Mouse (Mus musculus): Measurements from ENCODE around the gene Aatf. TPM values are rescaled to one million over a fixed set of nuclear protein-coding genes. Genes with fewer than 3 reads are reported as not detected.
A peak's percentile ranks its signal among the peaks of the same experiment; 100 is the strongest.

Aatf gene
- 10 to 100 TPM; 20.1 to 21.9 TPM for total RNA-seq (2021)

DNA sequence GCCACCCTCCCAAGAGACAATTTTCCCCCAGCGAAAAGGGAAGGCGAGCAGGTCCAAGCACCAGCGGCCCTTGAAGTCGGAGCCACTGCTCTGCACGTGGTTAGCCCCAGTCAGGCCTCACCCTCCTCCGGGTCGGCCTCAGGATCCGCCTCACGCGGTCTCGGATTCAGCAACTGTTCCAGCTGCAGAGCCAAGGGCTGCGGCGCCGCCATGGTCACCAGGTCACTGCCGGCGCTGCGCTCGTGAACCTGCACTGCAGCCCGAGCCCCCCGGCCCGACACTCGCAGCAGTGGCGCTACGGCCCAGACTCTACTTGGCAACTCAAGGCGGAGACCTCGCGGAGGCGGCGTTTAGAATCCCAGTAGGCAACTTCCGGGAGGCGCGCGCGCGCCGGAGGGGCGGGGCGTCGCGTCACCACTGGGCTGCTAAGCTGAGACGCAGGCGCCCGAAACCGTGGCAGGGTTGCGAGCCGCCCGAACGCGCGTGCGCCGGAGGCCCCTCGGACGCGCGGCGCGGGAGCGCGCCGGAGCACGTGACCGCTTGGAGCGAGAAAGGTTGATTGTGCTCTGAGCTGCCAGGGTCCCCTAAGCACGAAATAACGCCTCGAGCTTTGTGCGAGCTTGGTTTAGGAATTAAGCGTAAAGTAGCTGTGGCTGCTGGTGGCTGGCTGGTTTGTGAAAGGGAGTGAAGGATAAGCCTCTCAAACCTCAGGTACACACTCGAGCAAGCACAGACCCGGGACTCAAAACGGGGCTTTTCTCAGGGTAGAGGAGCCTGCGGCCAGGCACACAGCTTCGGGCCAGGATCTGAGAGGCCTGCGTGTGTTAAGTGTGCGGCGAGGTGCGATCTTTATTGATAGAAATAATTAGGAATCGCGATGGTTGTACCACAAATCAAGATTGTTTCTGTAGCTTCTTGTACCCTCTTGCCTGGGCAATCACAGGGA, at the start of gene Aatf:
Gene Aatf, minus strand, starts transcription at position 352 of the 946 bp plus-strand sequence.
- DNase-seq (ENCODE audit: extremely low spot score in 1 of 2, low spot score in 1 of 2), result peak; percentile 89

DNA sequence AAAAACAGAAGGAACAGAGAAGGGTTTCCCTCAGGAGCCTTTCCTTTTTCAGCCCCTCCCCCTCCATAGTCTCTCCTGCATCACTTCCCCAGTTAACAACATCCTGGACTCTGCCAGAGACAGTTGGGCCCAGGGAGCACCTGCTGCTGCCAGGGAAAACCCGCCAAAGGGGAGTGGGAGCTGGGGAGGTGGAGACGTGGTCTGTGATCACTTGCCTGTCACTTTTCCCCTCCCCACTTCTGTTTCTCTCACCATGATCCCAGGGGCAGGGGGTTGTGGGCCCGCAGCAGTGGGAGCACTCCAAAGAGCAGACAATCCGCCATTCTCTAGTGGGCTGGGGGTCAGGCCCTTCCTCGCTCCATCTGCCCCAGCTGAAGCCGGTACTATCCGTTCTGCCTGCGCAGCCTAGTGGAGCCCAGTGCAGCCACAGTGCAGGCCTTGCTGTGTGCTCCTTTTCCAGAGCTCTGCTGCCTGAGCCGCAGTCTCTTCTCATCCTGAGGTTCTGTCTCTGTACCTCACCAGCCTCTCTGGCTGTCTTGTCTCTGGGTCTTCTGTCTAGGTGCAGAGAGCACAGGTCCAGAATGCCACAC, 49.5 kb upstream of the Aatf start:
- DNase-seq (ENCODE audit: extremely low spot score in 1 of 2, low spot score in 1 of 2), result no peak

DNA sequence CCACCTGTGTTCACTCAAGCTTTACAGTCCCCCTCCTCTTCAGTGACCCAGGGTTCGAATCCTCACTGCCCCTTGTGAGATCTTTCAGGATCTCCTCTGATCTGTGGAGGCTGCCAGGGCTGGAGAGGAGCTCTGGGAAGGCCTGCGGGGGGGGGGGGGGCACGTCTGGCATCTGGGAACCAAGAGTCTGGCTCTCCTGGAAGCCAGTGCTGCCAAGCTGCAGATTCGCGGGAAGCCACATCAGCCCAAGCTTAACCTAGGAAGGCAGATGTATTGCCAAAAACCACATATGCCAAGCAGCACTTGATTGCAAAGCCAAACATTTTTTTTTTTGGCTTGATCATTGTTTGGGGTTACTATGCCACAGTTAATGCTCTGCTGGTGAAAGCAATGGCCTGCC, 48.2 kb upstream of the Aatf start:
- DNase-seq (ENCODE audit: extremely low spot score in 1 of 2, low spot score in 1 of 2), result no peak

DNA sequence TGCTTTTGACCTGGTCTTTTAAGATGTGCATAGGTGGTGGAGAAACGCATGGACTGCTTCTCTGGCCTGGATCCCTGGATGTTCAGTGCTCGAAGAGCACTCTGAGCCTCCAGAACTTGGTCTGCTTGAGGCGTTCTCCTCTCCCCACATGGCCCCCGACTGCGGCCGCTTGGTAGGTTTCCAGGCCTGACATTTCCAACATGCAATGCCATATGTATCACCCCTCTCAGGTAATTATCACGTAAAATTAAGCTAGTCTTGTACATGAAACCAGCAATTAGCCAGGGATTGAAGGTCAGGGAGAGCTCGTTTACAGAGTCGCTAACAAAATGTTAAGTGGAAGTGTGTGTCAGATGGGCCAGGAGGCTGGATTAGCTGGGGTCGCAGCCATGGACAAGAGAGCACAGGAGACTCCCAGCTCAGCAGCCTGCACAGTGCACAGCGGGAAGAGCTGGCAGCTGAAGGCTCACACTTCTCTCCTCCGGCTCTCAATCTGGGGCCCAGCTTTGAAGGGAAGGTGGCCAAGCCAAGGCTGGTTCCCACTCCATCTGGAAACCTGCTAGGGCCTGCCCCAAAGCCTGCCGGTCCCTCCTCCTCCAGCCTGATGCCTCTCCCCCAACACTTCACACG, 40.6 kb upstream of the Aatf start:
- DNase-seq (ENCODE audit: extremely low spot score in 1 of 2, low spot score in 1 of 2), result no peak

DNA sequence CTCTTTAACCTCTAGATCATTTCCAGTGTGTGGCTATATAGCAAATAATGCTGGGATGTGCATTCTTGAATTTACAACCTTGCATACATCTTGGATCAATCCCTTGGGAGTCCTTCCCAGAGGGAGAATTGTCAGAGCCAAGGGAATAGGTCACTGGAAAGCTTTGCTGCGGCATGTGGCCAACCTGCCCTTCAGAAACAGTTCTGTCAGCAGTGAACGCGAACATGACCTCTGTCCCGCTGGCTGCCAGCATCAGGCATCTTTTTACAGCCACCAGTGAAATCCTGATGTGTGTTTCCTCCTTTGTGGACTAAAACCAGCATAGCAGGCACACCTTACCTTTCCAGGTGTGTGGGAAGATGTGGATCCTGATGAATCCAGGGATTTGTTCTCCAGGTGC, 38.0 kb upstream of the Aatf start:
- DNase-seq (ENCODE audit: extremely low spot score in 1 of 2, low spot score in 1 of 2), result no peak

DNA sequence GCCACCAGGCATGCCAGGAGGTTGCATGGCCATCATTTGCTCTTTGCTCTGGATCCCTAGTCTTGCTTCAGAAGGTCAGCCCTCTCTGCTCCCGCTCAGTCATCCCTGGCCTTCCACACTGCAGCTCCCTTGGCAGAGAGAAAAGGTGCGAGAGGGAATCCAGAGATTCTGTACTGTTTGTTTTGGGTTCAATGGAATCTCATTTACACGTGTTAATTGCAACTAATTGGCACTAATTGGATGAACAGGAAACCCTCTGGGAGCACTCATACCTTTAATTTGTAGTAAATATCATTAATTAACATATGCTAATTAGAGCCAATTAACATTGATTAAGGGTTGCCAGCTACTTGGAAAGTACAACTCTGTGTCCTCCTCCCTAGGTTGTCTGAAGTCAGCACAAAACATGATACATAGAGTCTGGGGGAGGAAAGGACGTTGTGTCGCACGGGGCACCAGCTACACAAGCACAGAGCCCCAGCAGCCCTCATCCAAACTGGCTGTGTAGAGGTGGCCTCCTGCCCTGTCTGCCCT, 36.0 kb upstream of the Aatf start:
- no peak for DNase-seq (ENCODE audit: extremely low spot score in 1 of 2, low spot score in 1 of 2)

DNA sequence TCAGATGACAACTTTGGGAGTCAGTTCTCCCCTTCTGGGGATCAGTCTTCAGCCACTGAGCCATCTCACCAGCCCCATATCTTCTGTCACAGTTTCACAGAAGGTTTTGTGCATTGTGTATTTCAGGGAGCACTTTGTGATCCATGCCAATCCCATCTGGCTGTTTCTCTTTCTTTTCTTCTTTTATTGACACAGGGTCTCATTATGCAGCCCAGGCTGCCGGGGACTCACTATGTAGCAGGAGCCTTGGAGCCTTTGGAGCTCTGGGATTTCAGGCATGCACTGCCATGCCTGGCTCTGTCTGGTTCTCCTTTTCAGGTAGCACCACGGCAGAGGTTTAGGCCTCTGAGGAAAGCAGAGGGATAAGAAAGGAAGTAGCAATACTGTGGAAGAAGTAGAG, 35.0 kb upstream of the Aatf start:
- DNase-seq (ENCODE audit: extremely low spot score in 1 of 2, low spot score in 1 of 2), result no peak

DNA sequence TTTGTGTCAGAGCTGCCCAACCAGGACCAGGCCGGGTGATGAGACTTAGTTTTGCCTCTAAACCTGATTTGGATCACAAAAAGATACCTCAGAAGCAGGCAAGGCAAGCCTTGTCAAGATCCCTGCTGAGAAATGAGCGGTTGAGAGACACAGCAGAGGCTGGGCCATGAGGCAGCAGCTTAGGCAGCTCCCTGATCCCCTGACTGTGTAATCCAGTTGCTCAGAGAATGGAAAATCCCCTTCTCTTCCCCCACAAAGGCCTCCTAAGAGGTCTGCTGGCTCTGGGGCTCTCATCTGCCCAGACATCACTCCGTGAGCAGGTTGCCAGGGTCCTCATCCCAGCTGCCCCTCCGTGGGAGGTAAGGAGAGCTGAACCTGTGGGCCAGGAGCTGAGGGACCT, 26.7 kb upstream of the Aatf start:
- DNase-seq (ENCODE audit: extremely low spot score in 1 of 2, low spot score in 1 of 2), result no peak

DNA sequence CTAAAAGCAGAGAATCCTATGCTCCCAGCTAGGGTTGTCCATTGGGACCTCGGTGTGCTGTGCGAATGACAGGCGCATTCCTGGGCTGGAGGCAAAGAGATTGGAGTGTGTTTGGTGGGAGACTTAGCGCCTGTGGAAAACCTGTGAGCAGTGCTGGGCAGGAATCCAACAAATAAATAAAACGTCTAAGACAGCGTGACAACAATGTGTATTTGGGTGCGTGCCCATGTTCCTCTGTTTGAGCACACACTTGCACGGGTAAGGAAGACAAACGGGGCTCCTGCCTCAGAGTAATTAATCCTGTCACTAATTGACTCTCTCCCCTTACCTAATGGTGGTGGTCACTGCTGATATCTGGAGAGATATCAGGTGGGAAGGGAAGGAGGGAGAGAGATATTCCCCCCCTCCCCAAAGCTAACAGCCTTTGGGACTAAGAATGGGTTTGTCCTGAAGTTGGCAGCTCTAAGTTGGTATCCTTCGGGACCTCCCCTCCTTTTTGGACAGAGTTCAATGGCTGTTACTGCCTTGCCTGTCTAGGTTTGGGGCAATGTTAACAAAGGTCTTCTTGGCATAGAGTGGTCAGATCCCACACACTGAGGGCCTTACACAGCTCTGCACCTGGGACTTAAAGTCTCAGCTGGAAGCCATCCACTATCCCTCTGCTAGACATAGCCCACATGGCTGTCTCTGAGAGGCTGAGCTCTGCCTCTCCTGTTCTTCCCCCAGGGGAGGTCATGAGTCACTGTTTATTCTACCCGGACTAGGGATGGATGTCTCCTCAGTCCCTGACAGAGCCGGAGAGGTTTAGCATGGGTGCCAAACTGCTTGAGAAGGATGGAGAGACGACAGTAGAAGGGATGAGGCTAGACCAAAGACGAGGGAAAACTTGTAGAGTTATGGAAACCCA, 16.7 kb upstream of the Aatf start:
- no peak for DNase-seq (ENCODE audit: extremely low spot score in 1 of 2, low spot score in 1 of 2)

DNA sequence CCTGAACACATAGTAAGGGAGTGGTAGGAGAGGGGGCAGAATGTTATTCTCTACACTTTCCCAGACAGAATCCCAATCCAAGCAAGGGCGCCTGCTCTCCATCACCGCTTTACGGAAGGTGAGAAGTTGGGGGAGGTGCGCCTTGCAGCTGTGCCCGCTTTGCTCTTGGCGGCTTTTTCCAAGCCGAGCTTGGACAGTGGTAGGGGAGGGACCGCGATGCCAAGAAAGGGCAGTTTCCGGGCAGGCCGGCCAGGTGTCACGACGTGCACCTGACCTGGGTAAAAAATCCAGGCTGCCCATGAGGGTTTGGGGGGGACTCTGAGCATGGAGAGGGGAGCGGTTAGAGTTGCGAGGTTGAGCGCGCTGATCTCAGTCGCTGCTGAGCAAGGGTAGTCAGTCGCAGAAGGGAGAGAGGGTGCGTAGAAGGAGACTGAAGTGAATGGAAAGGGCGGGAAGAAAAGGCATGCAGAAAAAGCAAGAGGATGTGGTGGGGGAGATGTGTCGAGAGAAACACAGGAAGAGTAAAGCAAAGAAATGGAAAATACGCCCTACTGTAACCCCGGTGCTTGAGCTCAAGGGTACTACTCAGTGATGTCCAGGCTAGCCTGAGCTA, 15.9 kb upstream of the Aatf start:
- DNase-seq (ENCODE audit: extremely low spot score in 1 of 2, low spot score in 1 of 2), result no peak

DNA sequence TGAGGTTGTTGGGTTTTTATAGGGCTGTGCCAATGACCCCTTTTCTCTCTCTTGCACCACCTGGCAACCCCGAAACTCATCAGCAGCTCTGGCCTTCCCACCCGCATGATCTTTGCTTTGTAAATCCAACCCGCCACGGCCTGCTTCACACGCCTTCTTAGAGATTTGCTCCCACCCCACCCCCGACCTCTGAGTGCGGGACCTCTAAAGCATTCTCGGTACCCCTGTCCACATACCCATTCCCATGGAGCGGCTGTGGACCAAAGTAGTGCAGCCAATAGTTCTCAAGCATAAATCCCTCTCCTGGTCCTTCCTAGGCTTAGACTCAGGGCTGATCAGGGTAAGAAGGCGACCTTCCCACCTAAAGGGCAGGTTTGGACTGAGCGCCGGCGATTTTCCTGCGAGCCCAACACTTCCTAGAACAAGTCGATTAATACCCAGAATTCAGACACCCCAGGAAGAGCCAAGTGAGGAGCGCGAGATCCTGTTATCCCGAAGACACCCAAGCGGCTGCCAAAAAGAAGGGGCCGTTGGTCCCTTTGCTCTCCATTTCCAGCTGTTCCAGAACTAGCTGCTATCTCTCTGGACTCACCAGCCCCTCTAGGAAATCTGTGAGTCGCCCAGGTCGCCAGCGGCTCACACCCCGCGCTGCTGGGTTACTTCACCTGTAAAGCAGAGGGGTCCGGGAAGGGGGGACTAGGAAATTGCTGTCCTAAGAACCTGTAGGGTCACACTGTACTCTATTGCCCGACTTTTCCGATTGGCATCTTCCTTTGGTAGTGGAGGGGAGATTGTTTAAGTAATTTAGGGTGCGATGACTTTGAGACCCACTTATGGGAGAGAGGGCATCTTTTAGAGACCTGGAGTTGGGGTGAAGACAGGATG, 13.9 kb upstream of the Aatf start:
- DNase-seq (ENCODE audit: extremely low spot score in 1 of 2, low spot score in 1 of 2), result no peak

DNA sequence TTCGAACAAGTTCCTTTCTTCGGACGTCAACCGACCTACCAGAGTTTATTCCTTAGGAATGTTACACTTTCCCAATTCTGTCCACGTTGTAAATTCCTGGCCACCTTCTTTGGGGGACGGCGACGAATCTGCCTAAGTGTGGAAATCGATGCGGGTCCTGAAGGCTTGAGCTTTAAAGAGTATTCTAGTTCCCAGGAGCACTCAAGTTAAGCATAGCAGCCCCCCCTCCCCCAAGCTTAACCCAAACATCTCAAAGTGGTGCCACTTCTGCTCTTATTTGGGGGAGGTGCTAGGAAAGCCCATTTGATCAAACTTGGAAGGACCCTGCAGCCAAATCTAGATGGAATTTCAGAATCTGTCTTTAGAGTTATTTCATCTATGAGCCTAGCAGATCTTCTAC, 13.1 kb upstream of the Aatf start:
- no peak for DNase-seq (ENCODE audit: extremely low spot score in 1 of 2, low spot score in 1 of 2)

DNA sequence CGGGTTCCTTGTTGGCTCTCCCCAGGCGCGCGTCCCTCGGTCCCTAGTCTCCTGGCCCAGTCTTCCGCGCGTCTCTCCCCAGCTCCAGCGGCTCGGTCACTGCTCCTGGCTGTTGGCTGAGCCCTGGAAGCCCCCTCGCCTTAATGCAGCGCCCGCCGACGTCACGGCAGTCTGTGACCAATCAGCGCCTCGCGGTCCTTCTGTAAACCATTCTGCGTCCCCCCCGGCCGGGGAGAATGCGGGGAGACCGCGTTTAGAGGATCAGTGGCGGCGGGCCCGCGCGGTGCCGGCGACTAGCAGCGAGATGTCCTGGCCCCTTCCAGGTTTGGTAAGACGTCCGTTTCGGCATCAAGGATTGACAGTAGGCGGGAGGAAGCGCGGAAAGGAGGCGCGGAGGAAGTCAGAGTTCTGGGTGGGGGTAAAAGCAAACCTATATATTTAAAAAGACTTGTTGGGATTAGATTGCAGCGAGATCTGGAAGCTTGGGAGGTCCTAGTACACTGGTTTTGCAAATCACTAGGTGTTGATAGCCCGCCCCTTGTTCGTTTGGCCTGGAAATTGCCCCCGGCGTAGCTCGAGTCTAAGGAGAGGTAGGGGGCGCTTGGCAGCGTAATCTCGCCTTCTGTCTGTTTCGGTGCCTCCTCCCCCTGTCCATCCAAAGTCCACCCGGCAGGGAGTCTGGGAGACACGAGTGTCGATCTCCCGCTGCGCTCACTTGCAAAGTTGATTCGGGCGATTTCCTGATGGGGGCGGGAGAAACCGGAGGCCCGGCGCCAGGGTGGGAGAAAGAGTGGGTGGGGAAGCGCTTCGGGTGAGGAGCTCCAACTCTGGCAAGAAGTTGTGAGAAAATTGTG, 12.3 kb upstream of the Aatf start, which contains the start of gene Lhx1:
Gene Lhx1, minus strand, starts transcription at position 115 of the 854 bp plus-strand sequence.
- peak in 1 of 2 experiments; percentile 23 for DNase-seq (ENCODE audit: extremely low spot score in 1 of 2, low spot score in 1 of 2)

DNA sequence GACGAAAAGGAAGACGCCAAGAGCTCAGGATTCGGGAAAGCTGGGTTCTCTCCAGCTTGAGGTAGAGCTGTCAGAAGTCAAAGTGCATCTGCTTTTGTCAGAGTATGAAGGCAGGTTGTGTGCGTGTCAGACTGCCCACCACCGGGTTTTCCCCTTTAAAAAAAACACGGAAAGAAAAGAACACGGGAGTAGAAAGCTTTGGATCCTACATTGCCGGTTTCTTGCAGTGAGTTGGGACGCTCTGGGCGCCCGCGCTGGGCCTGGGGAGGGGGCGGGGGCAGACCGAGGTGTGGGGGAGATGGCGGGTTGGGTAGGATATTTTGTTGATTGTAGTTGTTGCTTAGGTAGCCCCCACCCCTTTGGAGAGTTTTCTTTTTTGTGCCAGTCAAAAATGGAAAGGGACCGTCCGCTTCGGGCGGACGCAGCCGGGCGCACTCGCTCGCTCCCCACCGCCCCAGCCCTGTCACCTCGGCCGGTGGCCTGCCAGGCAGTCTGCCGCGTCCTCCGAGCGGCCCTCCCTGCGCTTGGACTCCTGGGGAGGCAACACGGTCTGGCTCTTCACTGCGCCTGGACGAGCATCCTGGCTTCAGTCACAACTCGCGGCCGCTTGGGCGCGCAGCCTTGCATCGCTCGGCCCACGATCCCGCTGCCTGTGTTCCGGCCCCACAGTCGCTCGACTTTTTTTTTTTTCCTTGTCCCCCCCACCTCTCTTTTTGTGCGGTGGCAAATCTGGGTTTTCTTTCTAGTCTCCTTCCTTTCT, 11.4 kb upstream of the Aatf start:
- no peak for DNase-seq (ENCODE audit: extremely low spot score in 1 of 2, low spot score in 1 of 2)

DNA sequence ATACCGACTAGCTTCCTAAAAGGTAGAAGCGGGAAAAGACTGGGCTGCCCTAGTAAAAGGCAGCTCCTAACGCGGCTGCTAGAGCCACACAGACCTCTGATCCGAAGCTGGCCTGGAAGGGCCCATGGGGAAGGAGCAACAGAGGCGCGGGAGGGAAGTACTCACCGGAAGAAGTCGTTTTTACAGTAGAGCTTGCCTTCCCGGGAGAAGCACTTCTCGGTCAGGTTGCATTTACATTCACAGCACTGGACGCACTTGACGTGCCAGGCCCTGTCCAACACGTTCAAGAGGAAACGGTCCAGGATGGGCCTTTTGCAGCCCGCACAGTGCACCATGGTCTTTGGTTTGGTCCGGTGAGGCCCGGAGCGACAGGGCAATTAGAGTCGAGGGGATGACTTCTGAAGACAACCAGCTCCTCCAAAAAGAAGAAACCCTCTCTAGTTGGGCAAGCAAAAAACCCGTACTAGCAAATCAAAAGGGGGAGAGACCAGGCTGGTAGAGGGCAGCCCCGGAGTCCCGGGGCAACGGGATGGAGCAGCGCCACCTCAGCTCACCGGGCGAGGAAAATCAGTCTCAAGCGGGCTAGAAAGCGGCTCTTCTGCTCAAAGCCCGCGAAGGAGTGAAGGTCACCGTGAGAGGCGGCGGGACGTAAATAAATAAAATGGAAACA, 10.7 kb upstream of the Aatf start:
- peak in 1 of 2 experiments; percentile 16 for DNase-seq (ENCODE audit: extremely low spot score in 1 of 2, low spot score in 1 of 2)

DNA sequence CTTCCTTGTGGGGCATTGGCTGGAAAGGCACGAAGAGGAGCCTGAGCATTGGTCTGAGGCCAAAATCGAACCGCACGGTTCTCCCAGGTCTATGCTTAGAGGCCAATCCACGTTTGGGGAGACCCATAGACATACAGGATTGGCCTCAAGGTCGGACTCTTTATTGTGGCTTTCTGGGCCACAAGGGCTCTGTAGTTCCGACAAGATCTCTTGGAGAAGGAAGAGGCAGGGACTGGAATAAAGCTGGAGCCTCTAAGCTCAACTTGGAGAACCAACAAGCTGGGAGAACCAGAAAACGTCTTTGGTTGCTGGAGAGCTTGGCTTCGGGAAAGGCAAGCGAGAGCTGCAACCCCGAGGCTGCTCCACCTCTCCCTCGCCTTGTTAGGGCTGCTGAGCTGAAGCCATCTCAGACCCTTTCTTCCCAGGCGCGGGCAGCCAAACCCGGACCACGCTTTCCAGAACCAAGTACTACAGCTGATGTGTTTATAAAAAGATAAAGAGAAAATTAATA, 10.1 kb upstream of the Aatf start:
- no peak for DNase-seq (ENCODE audit: extremely low spot score in 1 of 2, low spot score in 1 of 2)
